Mouse (Mus musculus) kidney, postnatal 0 days (tissue): ENCODE results near the gene Zbtb18. TPM values are rescaled to one million over a fixed set of nuclear protein-coding genes. Genes with fewer than 3 reads are reported as not detected.

Experiments used
- ATAC-seq: fragments of 200-750 bp; cut with Nextera tagmentation; replicated peaks from 2 replicates; pipeline ENCODE4 v1.8.0; 2017; ENCODE audit warnings: low read depth, moderate number of reproducible peaks, moderate TSS enrichment, moderate library complexity; ENCODE audit not compliant: low FRiP score
- DNase-seq: peaks from one replicate; pipeline ENCODE4 v3.0.0-alpha.2; 2016; ENCODE audit warnings: low spot score
- H3K27ac ChIP-seq: fragments of 300-500 bp; sonication (generic); 2 replicates; pipeline ENCODE4 v1.5.1; 2014; ENCODE audit warnings: mild to moderate bottlenecking
- H3K27me3 ChIP-seq: fragments of 300-500 bp; sonication (generic); 2 replicates; pipeline ENCODE4 v1.6.1; 2014; ENCODE audit warnings: low read length, mixed read lengths; ENCODE audit not compliant: insufficient read depth
- H3K36me3 ChIP-seq: fragments of 300-500 bp; sonication (generic); 2 replicates; pipeline ENCODE4 v1.6.1; 2014; ENCODE audit warnings: low read length, mixed read lengths; ENCODE audit not compliant: insufficient read depth
- H3K4me1 ChIP-seq: fragments of 300-500 bp; sonication (generic); replicated peaks from 2 replicates; pipeline ENCODE4 v1.6.1; 2014; ENCODE audit warnings: antibody characterized with exemption, low read length, mixed read lengths; ENCODE audit not compliant: insufficient read depth
- H3K4me2 ChIP-seq: fragments of 300-500 bp; sonication (generic); 2 replicates; pipeline ENCODE4 v1.6.1; 2014; ENCODE audit warnings: mild to moderate bottlenecking, low read length, moderate library complexity, mixed read lengths
- H3K4me3 ChIP-seq: fragments of 300-500 bp; sonication (generic); replicated peaks from 2 replicates; pipeline ENCODE4 v1.5.1; 2014; ENCODE audit warnings: low read depth, low read length
- H3K9ac ChIP-seq: fragments of 300-500 bp; sonication (generic); 2 replicates; pipeline ENCODE4 v1.6.1; 2014; ENCODE audit warnings: low read depth, low read length
- H3K9me3 ChIP-seq: fragments of 300-500 bp; sonication (generic); replicated peaks from 2 replicates; pipeline ENCODE4 v1.6.1; 2016; ENCODE audit warnings: low read length, inconsistent platforms, mixed read lengths
- CTCF ChIP-seq: IDR thresholded peaks from 2 replicates; pipeline ENCODE4 v1.5.1; 2016; ENCODE audit warnings: antibody characterized with exemption, low read depth, mild to moderate bottlenecking, moderate library complexity
- WGBS: fragments of 180-500 bp; shearing (Covaris S2); extraction: QIAGEN DNeasy Blood & Tissue Kit; methylation state at CpG from one replicate; pipeline ENCODE4 v1.1.7; 2014; 5-methylcytosine and 5-hydroxymethylcytosine counted together
- polyA plus RNA-seq: library from polyadenylated mRNA; unstranded; fragments of >200 nt; fragmentation: Nextera tagmentation; extraction: Ambion mirVana; gene quantifications from 2 replicates; pipeline ENCODE4 v1.2.1, GENCODE M21; 2015

The Zbtb18 gene
- polyA plus RNA-seq, 1 experiment from 2014 or later, result 2.6 TPM

- Histone ChIP-seq H3K36me3 (no peaks in the 10 kb centered on the region), H3K9ac (no peak overlapping the region), H3K4me1 (no peaks in the 10 kb centered on the region), H3K27ac (no peak overlapping the region), H3K27me3 (no peaks in the 10 kb centered on the region), H3K9me3 (no peaks in the 10 kb centered on the region), H3K4me2 (no peak overlapping the region), H3K4me3 (no peak overlapping the region)
- DNase-seq, result no peak
- no peak for TF ChIP-seq CTCF
- ATAC-seq, result no peak
- 69% methylated on average over 7 of the region's 7 CpGs for WGBS
Measured at GRCm38 (mm10) chr1:177484280-177484679, 42.1 kb downstream of the Zbtb18 start.

GRCm38 (mm10) chr1:177484680-177485079, 42.5 kb downstream of the Zbtb18 start:
- ATAC-seq (no peak), DNase-seq (no peak)
- no peaks in the 10 kb centered on the region for H3K4me1 ChIP-seq
- TF ChIP-seq CTCF, result no peak
- no peaks in the 10 kb centered on the region for H3K9me3 ChIP-seq
- H3K9ac ChIP-seq, result no peak overlapping the region
- no peak overlapping the region for H3K4me2 ChIP-seq
- no peaks in the 10 kb centered on the region for H3K36me3 ChIP-seq
- 50% methylated on average over 7 of the region's 7 CpGs for WGBS
- H3K27ac ChIP-seq, result no peak overlapping the region
- H3K27me3 ChIP-seq, result no peaks in the 10 kb centered on the region
- no peak overlapping the region for H3K4me3 ChIP-seq

GRCm38 (mm10) chr1:177489844-177490243, 47.7 kb downstream of the Zbtb18 start:
- 73% methylated on average over 7 of the region's 7 CpGs for WGBS
- H3K4me1 ChIP-seq, result no peaks in the 10 kb centered on the region; the same call in 1 of the 2 replicates
- no peak for DNase-seq
- H3K27ac ChIP-seq, result no peak overlapping the region
- no peak overlapping the region for H3K9ac ChIP-seq
- TF ChIP-seq CTCF, result no peak
- no peak for ATAC-seq
- no peaks in the 10 kb centered on the region for H3K9me3 ChIP-seq
- H3K4me3 ChIP-seq, result no peak overlapping the region
- no peaks in the 10 kb centered on the region for H3K27me3 ChIP-seq
- H3K36me3 ChIP-seq, result no peaks in the 10 kb centered on the region
- no peak overlapping the region for H3K4me2 ChIP-seq

DNA sequence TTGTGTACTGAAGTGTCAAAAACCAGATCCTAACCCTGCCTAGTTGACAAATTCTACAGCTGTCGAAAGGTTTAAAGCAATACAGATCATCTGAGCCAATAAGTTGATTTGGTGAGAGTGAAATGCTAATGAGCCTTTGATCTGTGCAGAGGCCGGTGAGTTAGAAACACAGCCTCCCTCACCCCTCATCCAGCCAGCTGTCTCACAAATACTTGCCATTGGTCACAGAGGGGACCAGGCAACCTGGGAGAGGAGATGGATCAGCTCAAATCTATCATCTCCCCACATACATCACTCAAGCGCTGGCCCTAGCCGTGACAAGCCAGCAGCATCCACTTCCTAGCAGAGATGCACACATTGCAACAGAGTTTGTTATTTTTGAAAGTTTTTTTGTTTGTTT, 48.7 kb downstream of the Zbtb18 start:
- Histone ChIP-seq H3K4me3 (no peak overlapping the region), H3K4me2 (no peak overlapping the region), H3K9me3 (no peaks in the 10 kb centered on the region), H3K36me3 (no peaks in the 10 kb centered on the region), H3K4me1 (no peaks in the 10 kb centered on the region; the same call in 1 of the 2 replicates), H3K27me3 (no peaks in the 10 kb centered on the region), H3K27ac (no peak overlapping the region), H3K9ac (no peak overlapping the region)
- WGBS, result 49% methylated on average over 4 of the region's 4 CpGs
- DNase-seq, result no peak
- no peak for ATAC-seq
- no peak for TF ChIP-seq CTCF

DNA sequence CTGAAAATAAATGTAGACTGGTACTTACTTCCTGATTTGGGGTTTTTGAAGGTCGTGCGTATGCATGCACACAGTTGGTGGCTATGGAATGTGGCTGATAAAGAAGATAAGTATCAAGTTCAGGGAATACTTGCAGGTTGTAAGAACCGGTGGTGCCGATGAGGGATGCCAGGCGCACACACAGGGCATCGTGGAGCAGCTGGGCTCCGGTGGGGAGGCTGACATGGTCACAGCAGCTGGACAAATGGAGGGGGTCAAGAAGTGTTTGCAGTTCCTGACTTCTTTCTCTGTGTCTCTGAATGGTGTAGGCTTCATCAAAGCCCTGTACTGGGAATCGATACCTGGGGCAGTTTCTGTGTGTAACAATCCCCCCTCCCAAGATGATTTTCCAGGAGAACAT, 49.1 kb downstream of the Zbtb18 start:
- H3K27me3 ChIP-seq, result no peaks in the 10 kb centered on the region
- ATAC-seq (no peak), DNase-seq (no peak)
- WGBS, result 50% methylated on average over 8 of the region's 8 CpGs
- H3K9me3 ChIP-seq, result no peaks in the 10 kb centered on the region
- H3K9ac ChIP-seq, result no peak overlapping the region
- no peak overlapping the region for H3K4me2 ChIP-seq
- H3K27ac ChIP-seq, result no peak overlapping the region
- H3K4me1 ChIP-seq, result no peaks in the 10 kb centered on the region; the same call in 1 of the 2 replicates
- TF ChIP-seq CTCF, result no peak
- H3K36me3 ChIP-seq, result no peaks in the 10 kb centered on the region
- no peak overlapping the region for H3K4me3 ChIP-seq

GRCm38 (mm10) chr1:177494306-177494705, 52.2 kb downstream of the Zbtb18 start:
- no peak for DNase-seq
- Histone ChIP-seq H3K9me3 (no peaks in the 10 kb centered on the region), H3K36me3 (no peaks in the 10 kb centered on the region), H3K27me3 (no peaks in the 10 kb centered on the region), H3K4me3 (no peak overlapping the region), H3K4me1 (no peaks in the 10 kb centered on the region; the same call in 1 of the 2 replicates), H3K27ac (no peak overlapping the region), H3K9ac (no peak overlapping the region), H3K4me2 (no peak overlapping the region)
- TF ChIP-seq CTCF, result no peak
- WGBS, result 85% methylated on average over 8 of the region's 8 CpGs
- no peak for ATAC-seq

GRCm38 (mm10) chr1:177494913-177495542, 52.9 kb downstream of the Zbtb18 start:
- ATAC-seq, result no peak

More at GRCm38 (mm10) chr1:177494913-177495542, 52.9 kb downstream of the Zbtb18 start:
- TF ChIP-seq CTCF, result no peak
- Histone ChIP-seq H3K9me3 (no peaks in the 10 kb centered on the region), H3K4me1 (no peaks in the 10 kb centered on the region; the same call in 1 of the 2 replicates), H3K27me3 (no peaks in the 10 kb centered on the region), H3K27ac (no peak overlapping the region), H3K4me3 (peak overlapping the region; percentile 14; the same call in 1 of the 2 replicates), H3K36me3 (no peaks in the 10 kb centered on the region), H3K4me2 (peak overlapping the region; percentile 40; the same call in 1 of the 2 replicates), H3K9ac (no peak overlapping the region)
- DNase-seq, result peak; percentile 34
- WGBS, result 15% methylated on average over 9 of the region's 9 CpGs

Other genes starting within 250 kb of the Zbtb18 start
- 3.4 TPM in 2 replicates for gene Akt3, start 184.1 kb upstream of the Zbtb18 start, polyA plus RNA-seq